Mouse (Mus musculus) liver, adult 2 months (tissue): Measurements from ENCODE around the gene Gse1.

Experiments
- CTCF ChIP-seq: fragments of 200-500 bp; IDR thresholded peaks from 2 replicates; pipeline ENCODE4 v1.5.1; 2011; ENCODE audit warnings: low read depth, low read length, control low read depth
- POLR2A ChIP-seq: fragments of 200-500 bp; IDR thresholded peaks from 2 replicates; pipeline ENCODE4 v1.6.1; 2011; ENCODE audit warnings: low read length, control low read depth; ENCODE audit not compliant: insufficient read depth; ENCODE audit errors: extremely low read depth

DNA sequence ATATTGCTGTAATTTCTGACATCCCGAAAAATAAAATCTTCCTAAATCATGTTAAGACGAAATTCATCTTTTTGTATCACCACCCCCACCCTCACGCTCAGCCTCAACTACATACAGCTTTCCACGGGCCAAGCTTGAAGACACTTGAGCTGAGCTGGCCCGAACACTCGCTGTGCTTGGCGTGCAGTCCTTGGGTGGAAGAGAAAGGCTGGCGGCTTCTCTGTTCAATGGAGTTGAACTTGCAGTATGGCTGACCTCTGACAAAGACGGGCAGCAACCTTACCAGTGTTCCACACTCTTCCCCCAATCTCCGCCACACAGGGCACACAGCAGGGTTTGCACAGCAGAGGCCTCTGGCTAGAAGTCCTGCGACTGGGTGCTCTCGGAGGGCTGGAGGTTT, 353.1 kb downstream of the Gse1 start:
- no peak for TF ChIP-seq POLR2A
- no peak for TF ChIP-seq CTCF
